Mouse (Mus musculus) midbrain, postnatal 0 days (tissue): Measurements from ENCODE around the gene Tmc3. TPM values are rescaled to one million over a fixed set of nuclear protein-coding genes. Genes with fewer than 3 reads are reported as not detected.

Experiments used
- ATAC-seq: fragments of 200-750 bp; cut with Nextera tagmentation; 2 replicates; pipeline ENCODE4 v1.8.0; 2017; ENCODE audit warnings: moderate number of reproducible peaks, mild to moderate bottlenecking, moderate TSS enrichment, moderate library complexity; ENCODE audit not compliant: low FRiP score
- DNase-seq: peaks from one replicate; pipeline ENCODE4 v3.0.0-alpha.2; 2015; ENCODE audit warnings: low spot score
- H3K27ac ChIP-seq: fragments of 300-500 bp; sonication (generic); 2 replicates; pipeline ENCODE4 v1.5.1; 2014; ENCODE audit warnings: low read depth, mild to moderate bottlenecking, low read length, mixed read lengths
- H3K27me3 ChIP-seq: fragments of 300-500 bp; sonication (generic); 2 replicates; pipeline ENCODE4 v1.6.1; 2014; ENCODE audit warnings: low read length, control low read depth, mixed read lengths; ENCODE audit not compliant: insufficient read depth
- H3K36me3 ChIP-seq: fragments of 300-500 bp; sonication (generic); 2 replicates; pipeline ENCODE4 v1.6.1; 2014; ENCODE audit warnings: low read length, control low read depth, mixed read lengths; ENCODE audit not compliant: insufficient read depth
- H3K4me1 ChIP-seq: fragments of 300-500 bp; sonication (generic); 2 replicates; pipeline ENCODE4 v1.6.1; 2014; ENCODE audit warnings: mild to moderate bottlenecking, control low read depth, antibody characterized with exemption, low read length, mixed read lengths; ENCODE audit not compliant: insufficient read depth
- H3K4me2 ChIP-seq: fragments of 300-500 bp; sonication (generic); 2 replicates; pipeline ENCODE4 v1.6.1; 2014; ENCODE audit warnings: low read depth, mild to moderate bottlenecking, low read length, mixed read lengths; ENCODE audit not compliant: poor library complexity, severe bottlenecking
- H3K4me3 ChIP-seq: fragments of 300-500 bp; sonication (generic); 2 replicates; pipeline ENCODE4 v1.5.1; 2014; ENCODE audit warnings: low read depth, mild to moderate bottlenecking, low read length, moderate library complexity
- H3K9ac ChIP-seq: fragments of 300-500 bp; sonication (generic); replicated peaks from 2 replicates; pipeline ENCODE4 v1.6.1; 2014; ENCODE audit warnings: mild to moderate bottlenecking, low read length, moderate library complexity, mixed read lengths; ENCODE audit not compliant: poor library complexity, severe bottlenecking
- H3K9me3 ChIP-seq: fragments of 300-500 bp; sonication (generic); 2 replicates; pipeline ENCODE4 v1.6.1; 2016; ENCODE audit warnings: low read length, control low read depth
- CTCF ChIP-seq: IDR thresholded peaks from 2 replicates; pipeline ENCODE4 v1.5.1; 2016; ENCODE audit warnings: antibody characterized with exemption, mild to moderate bottlenecking
- WGBS: fragments of 180-500 bp; shearing (Covaris S2); extraction: QIAGEN DNeasy Blood & Tissue Kit; methylation state at CpG from one replicate; pipeline ENCODE4 v1.1.7; 2014; 5-methylcytosine and 5-hydroxymethylcytosine counted together
- polyA plus RNA-seq: library from polyadenylated mRNA; unstranded; fragments of >200 nt; fragmentation: Nextera tagmentation; extraction: Ambion mirVana; gene quantifications from 2 replicates; pipeline ENCODE4 v1.2.1, GENCODE M21; 2015
- total RNA-seq: library from RNA; depleted of rRNA; stranded (reverse); fragments of >200 nt; gene quantifications from 2 replicates; pipeline ENCODE4 v1.2.3, GENCODE M21; 2014

Tmc3 gene
- total and polyA plus RNA-seq, 2 experiments from 2014 or later = 0.11 to 0.23 TPM

DNA sequence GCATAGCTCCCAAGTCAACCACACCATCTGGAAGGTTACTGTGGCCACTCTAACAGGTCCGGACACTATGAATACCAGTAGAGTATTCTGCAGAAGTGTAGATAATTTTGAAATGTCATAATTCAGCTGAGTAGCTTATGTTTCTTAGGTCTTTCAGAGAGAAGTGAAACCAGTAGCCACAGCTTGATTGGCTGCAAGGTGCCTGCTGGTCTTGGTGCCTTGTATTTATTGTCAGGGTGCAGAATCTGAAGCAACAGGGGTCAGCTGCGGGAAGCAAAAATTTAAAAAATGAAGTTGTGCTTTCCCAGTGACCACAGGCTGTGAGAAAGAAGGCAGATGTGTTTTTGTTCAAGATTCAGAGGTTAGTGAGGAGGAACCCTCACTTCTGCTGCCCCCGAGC, 31.5 kb downstream of the Tmc3 start:
- Histone ChIP-seq H3K27ac (no peak overlapping the region), H3K27me3 (no peaks in the 10 kb centered on the region), H3K9ac (no peak overlapping the region), H3K4me3 (no peak overlapping the region), H3K4me2 (no peak overlapping the region), H3K9me3 (no peaks in the 10 kb centered on the region), H3K4me1 (no peaks in the 10 kb centered on the region), H3K36me3 (no peaks in the 10 kb centered on the region)
- no peak for DNase-seq
- ATAC-seq = no peak
- WGBS = 89% methylated on average over 3 of the region's 3 CpGs
- no peak for TF ChIP-seq CTCF

DNA sequence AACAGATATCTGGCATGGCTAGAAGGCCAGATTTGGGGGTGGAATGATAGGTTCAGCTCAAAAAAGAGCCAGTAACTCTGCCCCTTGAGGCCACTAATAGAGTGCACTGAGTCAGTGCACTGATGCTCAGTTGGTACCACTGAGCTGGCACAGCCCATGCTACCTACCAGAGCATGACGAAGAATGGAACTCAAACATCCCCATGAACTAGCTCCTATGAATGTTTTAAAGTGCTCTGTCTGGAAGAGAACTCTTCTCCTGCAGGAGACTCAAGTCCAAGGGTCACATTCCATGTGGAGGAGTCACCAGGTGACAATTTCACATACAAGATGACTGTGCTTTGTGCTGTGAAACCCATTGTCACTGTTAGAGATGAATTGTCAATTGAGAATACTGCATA, 34.0 kb downstream of the Tmc3 start:
- WGBS = 93% methylated on average over 1 of the region's 1 CpGs
- Histone ChIP-seq H3K27me3 (no peaks in the 10 kb centered on the region), H3K9ac (no peak overlapping the region), H3K27ac (no peak overlapping the region), H3K4me1 (no peaks in the 10 kb centered on the region), H3K4me3 (no peak overlapping the region), H3K4me2 (no peak overlapping the region), H3K9me3 (no peaks in the 10 kb centered on the region), H3K36me3 (no peaks in the 10 kb centered on the region)
- ATAC-seq = no peak
- no peak for TF ChIP-seq CTCF
- DNase-seq = no peak

DNA sequence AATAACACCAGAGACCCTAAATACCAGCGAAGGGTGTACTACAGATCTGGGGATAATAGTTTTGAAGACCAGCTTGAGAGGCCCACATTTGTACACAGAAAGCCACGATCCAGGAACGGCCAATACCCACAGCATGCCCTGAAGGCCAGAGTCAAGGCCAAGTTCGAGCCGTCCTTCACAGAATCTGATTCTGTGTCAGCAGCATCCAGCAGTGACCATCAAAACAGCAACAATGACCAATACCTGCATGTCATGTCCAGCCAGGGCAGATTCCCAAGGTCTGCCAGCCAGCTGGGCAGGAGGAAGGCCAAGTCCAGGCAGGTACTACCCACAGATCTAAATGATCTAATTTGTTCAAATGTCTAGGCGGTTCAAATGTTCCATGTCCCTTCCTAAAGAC, 37.9 kb downstream of the Tmc3 start:
- DNase-seq (no peak), ATAC-seq (no peak)
- H3K4me2 ChIP-seq = no peak overlapping the region

DNA sequence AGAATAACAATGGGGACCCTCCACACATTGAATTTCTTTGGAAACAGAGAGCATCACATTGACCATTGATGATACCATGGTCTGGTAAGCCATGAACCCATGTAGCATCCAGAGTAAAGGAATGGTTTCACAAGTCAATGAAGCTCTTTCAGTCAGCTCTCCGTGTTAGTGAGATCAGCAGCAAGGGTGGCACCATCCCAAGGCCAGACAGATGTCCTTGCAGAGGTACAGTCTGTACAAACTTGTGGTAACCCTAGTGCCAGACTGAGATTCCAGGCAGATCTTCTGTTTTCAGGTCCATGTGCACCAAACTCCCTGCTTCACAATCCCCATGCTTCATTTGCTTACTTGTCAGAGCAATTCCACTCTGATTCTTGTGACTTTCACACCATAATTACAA, 39.3 kb downstream of the Tmc3 start:
- WGBS = 89% methylated on average over 1 of the region's 1 CpGs
- no peak overlapping the region for H3K4me2 ChIP-seq
- no peaks in the 10 kb centered on the region for H3K36me3 ChIP-seq
- H3K27ac ChIP-seq = no peak overlapping the region
- no peak for TF ChIP-seq CTCF
- DNase-seq (no peak), ATAC-seq (no peak)
- H3K27me3 ChIP-seq = no peaks in the 10 kb centered on the region
- no peak overlapping the region for H3K9ac ChIP-seq
- H3K9me3 ChIP-seq = no peaks in the 10 kb centered on the region
- H3K4me3 ChIP-seq = no peak overlapping the region
- H3K4me1 ChIP-seq = no peaks in the 10 kb centered on the region

More for the DNA sequence above, 37.9 kb downstream of the Tmc3 start:
- H3K9ac ChIP-seq = no peak overlapping the region
- H3K4me1 ChIP-seq = no peaks in the 10 kb centered on the region
- H3K9me3 ChIP-seq = no peaks in the 10 kb centered on the region
- no peak for TF ChIP-seq CTCF
- 93% methylated on average over 6 of the region's 6 CpGs for WGBS
- no peak overlapping the region for H3K4me3 ChIP-seq
- H3K27ac ChIP-seq = no peak overlapping the region
- H3K27me3 ChIP-seq = no peaks in the 10 kb centered on the region
- H3K36me3 ChIP-seq = no peaks in the 10 kb centered on the region

DNA sequence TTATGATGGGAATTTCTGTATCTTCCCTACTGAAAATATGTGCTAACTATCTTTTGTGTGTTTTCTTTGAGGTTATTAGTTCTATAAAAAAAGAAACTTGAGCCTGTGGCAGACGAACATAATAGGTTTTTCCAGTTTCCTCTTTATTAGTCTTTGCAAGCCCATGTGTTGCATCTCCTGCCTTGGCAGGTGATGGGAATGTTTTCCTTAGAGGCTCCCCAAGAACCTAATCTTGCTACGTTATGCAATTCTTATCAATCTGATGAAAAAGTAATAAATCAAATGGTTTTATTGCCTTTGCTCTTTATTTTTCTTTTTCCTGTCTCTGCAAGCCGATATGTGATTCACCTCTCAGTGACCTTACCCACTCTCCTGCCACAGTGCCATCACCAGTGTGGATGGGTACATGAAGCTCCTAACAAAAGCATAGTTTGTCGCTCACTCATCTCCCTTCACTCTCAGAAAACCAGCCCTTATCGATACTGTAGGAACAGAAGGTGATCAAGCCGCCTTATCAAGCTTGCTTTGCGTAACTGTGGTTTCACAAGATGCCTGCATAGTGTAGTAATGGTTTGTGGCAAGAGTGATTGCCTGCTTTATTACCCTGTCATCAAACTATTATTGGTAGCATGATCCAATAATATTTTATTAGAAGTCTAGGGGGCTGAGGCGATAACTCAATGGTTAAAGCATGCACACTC, 42.0 kb downstream of the Tmc3 start:
- no peak for TF ChIP-seq CTCF
- ATAC-seq = no peak
- Histone ChIP-seq H3K4me2 (no peak overlapping the region), H3K4me3 (no peak overlapping the region), H3K9me3 (no peaks in the 10 kb centered on the region), H3K4me1 (peaks cover 5% of the 10 kb centered on the region; the same call in 1 of the 2 replicates), H3K27me3 (no peaks in the 10 kb centered on the region), H3K27ac (no peak overlapping the region), H3K36me3 (no peaks in the 10 kb centered on the region), H3K9ac (no peak overlapping the region)
- DNase-seq = no peak
- 91% methylated on average over 8 of the region's 8 CpGs for WGBS

DNA sequence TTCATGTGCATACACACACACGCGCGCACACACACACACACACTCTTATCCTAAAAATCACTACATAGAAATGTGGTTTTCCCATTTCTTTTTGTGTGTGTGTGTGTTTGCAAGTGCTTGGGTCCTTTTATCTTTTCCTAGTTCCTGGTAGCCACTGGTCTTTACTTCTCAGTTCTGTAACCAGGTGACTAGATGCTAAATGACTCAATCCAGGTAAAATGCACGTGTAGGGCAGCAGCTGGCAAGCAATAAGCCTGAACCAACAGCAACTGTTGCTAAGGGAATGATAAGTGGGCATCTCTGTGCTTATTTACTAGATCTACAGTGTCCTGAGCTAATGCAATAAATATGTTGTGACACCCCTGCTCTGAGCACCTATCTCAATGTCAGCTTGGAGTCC, 42.6 kb downstream of the Tmc3 start:
- H3K9me3 ChIP-seq = no peaks in the 10 kb centered on the region
- no peak overlapping the region for H3K4me3 ChIP-seq
- peaks cover 5% of the 10 kb centered on the region; the same call in 1 of the 2 replicates for H3K4me1 ChIP-seq
- no peak overlapping the region for H3K27ac ChIP-seq
- no peak for DNase-seq
- no peaks in the 10 kb centered on the region for H3K36me3 ChIP-seq
- no peak overlapping the region for H3K4me2 ChIP-seq
- no peak overlapping the region for H3K9ac ChIP-seq
- no peak for ATAC-seq
- no peak for TF ChIP-seq CTCF
- no peaks in the 10 kb centered on the region for H3K27me3 ChIP-seq
- 89% methylated on average over 4 of the region's 4 CpGs for WGBS
